Mouse (Mus musculus): ENCODE data around the gene Ccl12.

GRCm38 (mm10) chr11:82077031-82077430 is 24.6 kb upstream of the Ccl12 start:
- TF ChIP-seq CTCF (IDR thresholded peaks at IDR 0.05; ENCODE audit: borderline replicate concordance, insufficient read depth, low read depth, low read length) (no peak), POLR2A (IDR thresholded peaks at IDR 0.05; ENCODE audit: borderline replicate concordance, insufficient read depth, low read length) (no peak)

Measured in cerebellum, adult 2 months (tissue).